Mouse (Mus musculus): ENCODE data around the gene Gab3.

Gene Gab3

GRCm38 (mm10) chrX:75084774-75085508 is at the start of gene Gab3:
Gene Gab3 (minus strand): TSS chrX:75085458.
- DNase-seq, result peak; percentile 65

GRCm38 (mm10) chrX:75130467-75131160 is 45.4 kb upstream of the Gab3 start, which contains the start of gene Mpp1:
Gene Mpp1 (minus strand): TSS chrX:75131016.
- DNase-seq, result peak; percentile 79

GRCm38 (mm10) chrX:75129474-75129873 is 44.2 kb upstream of the Gab3 start:
- peak; percentile 2 for DNase-seq

- DNase-seq, result peak; percentile 23
These were observed 43.2 kb upstream of the Gab3 start for GRCm38 (mm10) chrX:75128333-75128980.

GRCm38 (mm10) chrX:75126893-75127292 is 41.6 kb upstream of the Gab3 start:
- DNase-seq, result no peak

- DNase-seq, result no peak
These were observed 40.3 kb upstream of the Gab3 start for GRCm38 (mm10) chrX:75125606-75126005.

GRCm38 (mm10) chrX:75115550-75115949 is 30.3 kb upstream of the Gab3 start:
- no peak for DNase-seq

GRCm38 (mm10) chrX:75102293-75102692 is 17.0 kb upstream of the Gab3 start:
- no peak for DNase-seq

- no peak for DNase-seq
These were observed 13.5 kb upstream of the Gab3 start for GRCm38 (mm10) chrX:75098799-75099198.

- no peak for DNase-seq
These were observed 11.0 kb upstream of the Gab3 start for GRCm38 (mm10) chrX:75096163-75096770.

- DNase-seq, result peak; percentile 93
These were observed 10.3 kb upstream of the Gab3 start, which contains the start of gene Dkc1 for GRCm38 (mm10) chrX:75095369-75096162. Gene Dkc1 (plus strand): TSS chrX:75095854.

- DNase-seq, result no peak
These were observed 396 bp upstream of the Gab3 start for GRCm38 (mm10) chrX:75085654-75086053.

GRCm38 (mm10) chrX:75083982-75084773 is 1.1 kb downstream of the Gab3 start:
- DNase-seq, result no peak

GRCm38 (mm10) chrX:75082351-75082750 is 2.9 kb downstream of the Gab3 start:
- peak; percentile 18 for DNase-seq

- DNase-seq, result no peak
These were observed 29.0 kb downstream of the Gab3 start for GRCm38 (mm10) chrX:75056120-75056775.

GRCm38 (mm10) chrX:75046921-75047635 is 38.2 kb downstream of the Gab3 start:
- DNase-seq, result no peak

- no peak for DNase-seq
These were observed 39.3 kb downstream of the Gab3 start for GRCm38 (mm10) chrX:75045931-75046330.

- DNase-seq, result no peak
These were observed 40.7 kb downstream of the Gab3 start for GRCm38 (mm10) chrX:75044595-75044994.

- DNase-seq, result no peak
These were observed 48.6 kb downstream of the Gab3 start for GRCm38 (mm10) chrX:75036626-75037025.

GRCm38 (mm10) chrX:75035162-75035561 is 50.1 kb downstream of the Gab3 start:
- no peak for DNase-seq

Measured in thymus, postnatal 25 days (tissue).